Mouse (Mus musculus) neural tube, embryonic 11.5 days (tissue): Measurements from ENCODE around the gene Il1r2. TPM values are rescaled to one million over a fixed set of nuclear protein-coding genes. Genes with fewer than 3 reads are reported as not detected.
A peak's percentile ranks its signal among the peaks of the same experiment; 100 is the strongest.

ENCODE experiments used
- ATAC-seq: fragments of 200-750 bp; cut with Nextera tagmentation; 2 replicates; pipeline ENCODE4 v1.8.0; 2017; ENCODE audit warnings: moderate number of reproducible peaks, mild to moderate bottlenecking, moderate TSS enrichment, moderate library complexity; ENCODE audit not compliant: insufficient read depth, low FRiP score, low TSS enrichment
- DNase-seq: peaks from one replicate; pipeline ENCODE4 v3.0.0-alpha.2; 2015; ENCODE audit warnings: low spot score
- H3K27ac ChIP-seq: fragments of 300-500 bp; sonication (generic); 2 replicates; pipeline ENCODE4 v1.5.1; 2014; ENCODE audit warnings: low read depth, mild to moderate bottlenecking, low read length
- H3K27me3 ChIP-seq: fragments of 300-500 bp; sonication (generic); 2 replicates; pipeline ENCODE4 v1.6.1; 2014; ENCODE audit warnings: mild to moderate bottlenecking, low read length, mixed read lengths; ENCODE audit not compliant: control insufficient read depth, insufficient read depth
- H3K36me3 ChIP-seq: fragments of 300-500 bp; sonication (generic); 2 replicates; pipeline ENCODE4 v1.6.1; 2014; ENCODE audit warnings: mild to moderate bottlenecking, low read length, moderate library complexity, mixed read lengths; ENCODE audit not compliant: control insufficient read depth, insufficient read depth
- H3K4me1 ChIP-seq: fragments of 300-500 bp; sonication (generic); 2 replicates; pipeline ENCODE4 v1.6.1; 2014; ENCODE audit warnings: low read length, mixed read lengths; ENCODE audit not compliant: control insufficient read depth, insufficient read depth
- H3K4me2 ChIP-seq: fragments of 300-500 bp; sonication (generic); 2 replicates; pipeline ENCODE4 v1.6.1; 2014; ENCODE audit warnings: low read depth, mild to moderate bottlenecking, moderate library complexity
- H3K4me3 ChIP-seq: fragments of 300-500 bp; sonication (generic); 2 replicates; pipeline ENCODE4 v1.5.1; 2014; ENCODE audit warnings: low read depth, low read length
- H3K9ac ChIP-seq: fragments of 300-500 bp; sonication (generic); 2 replicates; pipeline ENCODE4 v1.6.1; 2014; ENCODE audit warnings: mild to moderate bottlenecking, low read length
- H3K9me3 ChIP-seq: fragments of 300-500 bp; sonication (generic); 2 replicates; pipeline ENCODE4 v1.6.1; 2016; ENCODE audit warnings: low read length; ENCODE audit not compliant: control insufficient read depth
- WGBS: fragments of 180-500 bp; shearing (Covaris S2); extraction: QIAGEN DNeasy Blood & Tissue Kit; methylation state at CpG from one replicate; pipeline ENCODE4 v1.1.7; 2014; 5-methylcytosine and 5-hydroxymethylcytosine counted together
- polyA plus RNA-seq: library from polyadenylated mRNA; unstranded; fragments of >200 nt; fragmentation: Nextera tagmentation; extraction: Ambion mirVana; gene quantifications from 2 replicates; pipeline ENCODE4 v1.2.1, GENCODE M21; 2014

The Il1r2 gene
- polyA plus RNA-seq, 1 experiment from 2014 or later = not detected

- H3K4me2 ChIP-seq = no peak overlapping the region
- no peaks in the 10 kb centered on the region for H3K36me3 ChIP-seq
- no peak for DNase-seq
- no peak overlapping the region for H3K4me3 ChIP-seq
- H3K9ac ChIP-seq = no peak overlapping the region
- H3K27me3 ChIP-seq = no peaks in the 10 kb centered on the region
- no peaks in the 10 kb centered on the region for H3K4me1 ChIP-seq
- no peaks in the 10 kb centered on the region for H3K9me3 ChIP-seq
- H3K27ac ChIP-seq = no peak overlapping the region
- 76% methylated on average over 4 of the region's 4 CpGs for WGBS
- no peak for ATAC-seq
Observed at GRCm38 (mm10) chr1:40106719-40107118, 32.8 kb downstream of the Il1r2 start.

GRCm38 (mm10) chr1:40107971-40108749 is 34.3 kb downstream of the Il1r2 start:
- H3K36me3 ChIP-seq = no peaks in the 10 kb centered on the region
- ATAC-seq (no peak), DNase-seq (no peak)
- H3K27ac ChIP-seq = no peak overlapping the region
- H3K4me1 ChIP-seq = no peaks in the 10 kb centered on the region
- H3K9me3 ChIP-seq = no peaks in the 10 kb centered on the region
- WGBS = 81% methylated on average over 5 of the region's 5 CpGs
- H3K4me3 ChIP-seq = no peak overlapping the region
- H3K27me3 ChIP-seq = no peaks in the 10 kb centered on the region
- no peak overlapping the region for H3K4me2 ChIP-seq
- H3K9ac ChIP-seq = no peak overlapping the region

GRCm38 (mm10) chr1:40109736-40110135 is 35.9 kb downstream of the Il1r2 start:
- Histone ChIP-seq H3K27ac (no peak overlapping the region), H3K4me1 (no peaks in the 10 kb centered on the region), H3K27me3 (no peaks in the 10 kb centered on the region), H3K36me3 (no peaks in the 10 kb centered on the region), H3K4me2 (no peak overlapping the region), H3K9ac (no peak overlapping the region), H3K4me3 (no peak overlapping the region), H3K9me3 (no peaks in the 10 kb centered on the region)
- no peak for DNase-seq
- ATAC-seq = no peak
- 86% methylated on average over 6 of the region's 6 CpGs for WGBS

- Histone ChIP-seq H3K27me3 (no peaks in the 10 kb centered on the region), H3K4me2 (no peak overlapping the region), H3K9me3 (no peaks in the 10 kb centered on the region), H3K4me3 (no peak overlapping the region), H3K36me3 (no peaks in the 10 kb centered on the region), H3K9ac (no peak overlapping the region), H3K27ac (no peak overlapping the region), H3K4me1 (no peaks in the 10 kb centered on the region)
- ATAC-seq (no peak), DNase-seq (no peak)
- 47% methylated on average over 8 of the region's 8 CpGs for WGBS
Observed at GRCm38 (mm10) chr1:40115271-40115670, 41.4 kb downstream of the Il1r2 start.

GRCm38 (mm10) chr1:40116422-40116821 is 42.5 kb downstream of the Il1r2 start:
- Histone ChIP-seq H3K27ac (no peak overlapping the region), H3K4me2 (no peak overlapping the region), H3K4me1 (no peaks in the 10 kb centered on the region), H3K4me3 (no peak overlapping the region), H3K9me3 (no peaks in the 10 kb centered on the region), H3K9ac (no peak overlapping the region), H3K27me3 (no peaks in the 10 kb centered on the region), H3K36me3 (no peaks in the 10 kb centered on the region)
- 7% methylated on average over 8 of the region's 8 CpGs for WGBS
- ATAC-seq (no peak), DNase-seq (peak; percentile 80)

- Histone ChIP-seq H3K9me3 (no peaks in the 10 kb centered on the region), H3K36me3 (no peaks in the 10 kb centered on the region), H3K4me2 (no peak overlapping the region), H3K9ac (no peak overlapping the region), H3K4me1 (no peaks in the 10 kb centered on the region), H3K27me3 (no peaks in the 10 kb centered on the region), H3K27ac (no peak overlapping the region), H3K4me3 (no peak overlapping the region)
- ATAC-seq (no peak), DNase-seq (no peak)
- 45% methylated on average over 9 of the region's 10 CpGs for WGBS
Observed at GRCm38 (mm10) chr1:40117565-40117964, 43.7 kb downstream of the Il1r2 start.

- no peak for ATAC-seq
- H3K4me1 ChIP-seq = no peaks in the 10 kb centered on the region
- H3K9ac ChIP-seq = no peak overlapping the region
- H3K9me3 ChIP-seq = no peaks in the 10 kb centered on the region
- no peaks in the 10 kb centered on the region for H3K36me3 ChIP-seq
- WGBS = 89% methylated on average over 4 of the region's 4 CpGs
- DNase-seq = no peak
- H3K27ac ChIP-seq = no peak overlapping the region
- H3K4me2 ChIP-seq = no peak overlapping the region
- no peak overlapping the region for H3K4me3 ChIP-seq
- H3K27me3 ChIP-seq = no peaks in the 10 kb centered on the region
Observed at GRCm38 (mm10) chr1:40124237-40124636, 50.4 kb downstream of the Il1r2 start.

GRCm38 (mm10) chr1:40128481-40128880 is 54.6 kb downstream of the Il1r2 start:
- no peak for DNase-seq
- Histone ChIP-seq H3K36me3 (no peaks in the 10 kb centered on the region), H3K9ac (no peak overlapping the region), H3K9me3 (no peaks in the 10 kb centered on the region), H3K4me2 (no peak overlapping the region), H3K4me3 (no peak overlapping the region), H3K27ac (no peak overlapping the region), H3K4me1 (no peaks in the 10 kb centered on the region), H3K27me3 (no peaks in the 10 kb centered on the region)
- ATAC-seq = no peak
- 70% methylated on average over 4 of the region's 4 CpGs for WGBS

- ATAC-seq (no peak), DNase-seq (no peak)
- Histone ChIP-seq H3K9me3 (no peaks in the 10 kb centered on the region), H3K9ac (no peak overlapping the region), H3K4me1 (no peaks in the 10 kb centered on the region), H3K27ac (no peak overlapping the region), H3K4me2 (no peak overlapping the region), H3K36me3 (no peaks in the 10 kb centered on the region), H3K4me3 (no peak overlapping the region), H3K27me3 (no peaks in the 10 kb centered on the region)
- WGBS = 72% methylated on average over 2 of the region's 2 CpGs
Observed at GRCm38 (mm10) chr1:40129321-40129720, 55.4 kb downstream of the Il1r2 start.
